Mouse (Mus musculus): ENCODE measurements around the gene Tap2.
A peak's percentile ranks its signal among the peaks of the same experiment; 100 is the strongest.

Gene Tap2

GRCm38 (mm10) chr17:34194723-34195122 is 8.6 kb upstream of the Tap2 start:
- DNase-seq (ENCODE audit: low read depth, low spot score), result no peak

GRCm38 (mm10) chr17:34196491-34196890 is 6.8 kb upstream of the Tap2 start:
- no peak for DNase-seq (ENCODE audit: low read depth, low spot score)

DNA sequence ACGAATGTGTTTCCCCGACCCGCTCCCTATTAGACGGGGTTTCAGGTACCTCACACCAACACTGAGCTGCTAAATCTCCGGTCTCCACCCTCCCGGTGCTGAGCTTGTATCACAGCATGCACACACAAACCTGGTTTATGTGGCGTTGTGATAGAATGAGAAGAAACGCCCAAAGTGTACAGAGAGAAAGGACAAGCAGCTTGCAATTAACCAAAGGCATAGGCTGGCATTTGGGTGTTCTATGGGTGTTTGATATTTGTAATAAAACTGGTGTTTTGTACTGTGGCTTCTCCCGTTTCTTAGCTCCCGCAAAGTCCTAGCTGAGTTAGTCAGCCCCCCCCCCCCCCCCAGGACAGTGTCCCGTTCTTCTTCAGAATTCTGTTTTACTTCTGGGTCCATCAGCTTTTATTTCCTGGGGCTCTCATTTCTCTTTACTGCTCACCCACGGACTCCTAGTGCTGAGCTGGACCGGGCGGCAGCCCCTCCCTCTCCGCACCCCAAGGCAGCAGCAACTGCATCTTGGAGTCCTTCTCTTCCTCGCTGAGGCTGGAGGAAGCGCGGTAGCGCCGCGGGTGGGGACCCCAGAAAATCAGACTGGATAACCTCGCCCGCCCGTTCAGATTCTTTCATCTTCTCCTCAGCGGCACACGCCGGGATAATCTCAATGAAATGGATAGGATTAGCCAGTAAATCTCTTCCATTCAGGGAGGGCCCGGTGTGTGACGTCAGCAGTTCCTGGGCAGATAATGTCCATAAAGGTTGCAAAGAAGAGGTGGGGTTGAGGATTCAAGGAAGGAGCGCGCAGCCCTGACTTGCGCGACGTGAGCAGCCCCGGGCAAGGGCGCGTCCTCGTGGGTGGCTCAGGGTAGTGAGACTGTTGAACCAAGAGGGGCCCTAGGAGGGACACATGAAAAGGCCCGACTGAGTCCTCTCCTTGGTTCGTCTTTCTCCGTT is 6.1 kb upstream of the Tap2 start, which contains the start of gene Psmb8:
TSS of gene Psmb8 (plus strand) at position 781 of the 954 bp plus-strand sequence.
- peak; percentile 57 for DNase-seq (ENCODE audit: low read depth, low spot score)

DNA sequence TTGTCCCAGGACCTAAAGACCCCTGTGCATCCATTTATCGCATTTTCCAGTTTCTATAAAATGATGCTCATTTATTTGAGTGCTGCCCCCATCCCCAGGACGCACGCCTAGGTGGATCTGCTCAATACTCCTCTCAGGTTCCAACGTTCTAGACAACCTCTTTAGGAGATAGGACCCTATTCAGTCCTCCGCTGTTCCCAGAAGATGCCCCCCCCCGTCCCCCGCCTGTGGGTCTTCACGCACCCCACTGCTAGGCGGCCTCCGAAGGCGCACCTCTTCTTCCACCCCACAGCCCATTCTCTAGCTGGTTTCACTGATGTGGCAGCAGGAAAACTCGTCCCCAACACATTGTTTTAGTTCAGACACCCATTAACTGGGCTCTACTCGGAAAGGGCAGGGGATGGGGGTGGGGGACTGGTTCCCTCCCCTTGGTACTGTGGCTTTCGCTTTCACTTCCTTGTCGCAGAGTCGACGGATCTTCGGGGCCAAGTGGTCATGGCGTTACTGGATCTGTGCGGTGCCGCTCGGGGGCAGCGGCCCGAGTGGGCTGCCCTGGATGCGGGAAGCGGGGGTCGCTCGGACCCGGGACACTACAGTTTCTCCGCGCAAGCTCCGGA is 5.3 kb upstream of the Tap2 start:
- DNase-seq (ENCODE audit: low read depth, low spot score), result no peak

DNA sequence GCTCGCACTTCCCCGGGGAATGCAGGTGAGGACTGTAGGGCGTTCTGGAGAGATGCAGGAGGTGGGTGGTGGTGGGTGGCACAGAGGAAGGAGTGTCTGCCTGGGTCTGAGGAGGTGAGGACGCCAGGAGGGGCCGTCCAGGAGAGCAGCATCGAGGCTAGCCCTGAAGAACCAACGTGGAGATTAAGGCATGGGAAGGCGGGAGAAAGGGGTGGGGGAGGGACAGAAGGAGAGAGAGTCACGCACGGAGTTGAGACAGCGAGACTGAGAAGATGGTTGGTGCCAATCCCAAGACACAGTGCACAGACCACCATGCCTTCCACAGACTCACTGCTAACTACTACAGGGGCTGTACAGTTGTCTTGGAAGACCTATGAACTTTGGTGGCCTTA is 4.8 kb upstream of the Tap2 start:
- no peak for DNase-seq (ENCODE audit: low read depth, low spot score)

GRCm38 (mm10) chr17:34199050-34199619 is 4.2 kb upstream of the Tap2 start:
- DNase-seq (ENCODE audit: low read depth, low spot score), result no peak

DNA sequence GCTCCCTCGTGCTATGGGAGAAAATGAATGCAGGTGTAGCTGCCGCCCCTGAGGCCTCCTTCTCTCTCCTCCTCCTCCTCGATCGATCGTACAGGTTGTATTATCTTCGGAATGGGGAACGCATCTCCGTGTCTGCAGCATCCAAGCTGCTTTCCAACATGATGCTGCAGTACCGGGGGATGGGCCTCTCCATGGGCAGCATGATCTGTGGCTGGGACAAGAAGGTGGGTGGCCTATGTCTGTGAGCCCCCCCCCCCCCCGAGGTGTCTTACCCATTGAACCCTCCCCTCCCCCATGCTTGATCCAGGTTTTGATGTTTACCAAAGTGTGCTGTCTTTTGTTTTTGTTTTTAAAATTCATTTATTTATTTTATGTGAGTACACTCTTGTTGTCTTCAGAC is 3.3 kb upstream of the Tap2 start:
- DNase-seq (ENCODE audit: low read depth, low spot score), result no peak

DNA sequence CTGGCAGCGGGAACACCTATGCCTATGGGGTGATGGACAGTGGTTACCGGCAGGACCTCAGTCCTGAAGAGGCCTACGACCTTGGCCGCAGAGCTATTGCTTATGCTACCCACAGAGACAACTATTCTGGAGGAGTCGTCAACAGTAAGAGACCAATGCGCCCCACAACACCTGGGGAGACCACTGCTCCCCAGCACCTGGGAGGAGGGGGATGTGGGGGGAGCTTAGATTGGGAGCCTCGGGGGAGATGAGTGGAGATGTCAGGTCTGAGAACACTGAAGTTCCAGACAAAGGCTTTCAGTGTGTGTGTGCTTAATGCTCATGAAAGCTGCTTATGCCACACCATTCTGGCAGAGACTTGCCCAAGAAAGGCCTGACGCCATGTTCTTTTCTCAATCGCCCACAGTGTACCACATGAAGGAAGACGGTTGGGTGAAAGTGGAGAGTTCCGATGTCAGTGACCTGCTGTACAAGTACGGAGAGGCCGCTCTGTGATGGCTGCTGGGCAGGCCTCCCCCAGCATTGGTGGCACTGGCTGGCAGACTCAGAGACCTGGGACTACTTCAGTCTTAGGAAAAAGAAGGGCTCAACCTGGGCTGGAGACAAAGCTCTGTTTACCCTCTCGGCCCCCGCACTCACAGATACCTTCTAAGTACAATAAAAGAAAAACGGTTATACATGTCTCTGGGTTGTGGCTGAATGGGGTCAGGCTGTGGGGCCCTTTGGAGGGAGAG is 2.4 kb upstream of the Tap2 start:
- no peak for DNase-seq (ENCODE audit: low read depth, low spot score)

- DNase-seq (ENCODE audit: low read depth, low spot score), result no peak
Measured at GRCm38 (mm10) chr17:34201506-34202055, 1.7 kb upstream of the Tap2 start.

DNA sequence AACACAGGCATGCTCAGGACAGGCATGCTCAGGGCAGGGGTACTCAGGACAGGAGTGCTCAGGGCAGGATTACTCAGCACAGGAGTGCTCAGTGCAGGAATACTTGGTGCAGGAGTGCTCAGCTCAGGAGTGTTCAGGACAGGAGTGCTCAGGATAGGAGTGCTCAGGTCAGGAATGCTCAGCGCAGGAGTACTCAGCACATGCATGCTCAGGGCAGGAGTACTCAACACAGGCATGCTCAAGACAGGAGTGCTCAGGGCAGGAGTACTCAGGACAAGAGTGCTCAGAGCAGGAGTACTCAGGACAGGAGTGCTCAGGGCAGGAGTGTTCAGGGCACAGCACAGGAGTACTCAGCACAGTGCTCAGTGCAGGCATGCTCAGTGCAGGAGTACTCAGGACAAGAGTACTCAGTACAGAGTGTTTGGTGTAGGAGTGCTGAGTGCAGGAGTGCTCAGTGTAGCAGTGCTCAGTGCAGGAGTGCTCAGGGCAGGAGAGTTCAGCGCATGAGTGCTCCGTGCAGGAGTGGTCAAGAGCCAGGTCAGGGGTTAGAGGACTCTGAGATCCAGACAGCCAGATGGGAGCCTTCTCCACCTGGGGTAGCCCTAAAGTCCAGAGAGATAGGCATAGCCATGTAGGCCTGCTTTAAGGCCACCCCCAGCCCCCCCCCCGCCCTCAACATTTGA is 426 bp upstream of the Tap2 start:
- no peak for DNase-seq (ENCODE audit: low read depth, low spot score)

GRCm38 (mm10) chr17:34204303-34205010 is 1.1 kb downstream of the Tap2 start:
- DNase-seq (ENCODE audit: low read depth, low spot score), result peak; percentile 65

DNA sequence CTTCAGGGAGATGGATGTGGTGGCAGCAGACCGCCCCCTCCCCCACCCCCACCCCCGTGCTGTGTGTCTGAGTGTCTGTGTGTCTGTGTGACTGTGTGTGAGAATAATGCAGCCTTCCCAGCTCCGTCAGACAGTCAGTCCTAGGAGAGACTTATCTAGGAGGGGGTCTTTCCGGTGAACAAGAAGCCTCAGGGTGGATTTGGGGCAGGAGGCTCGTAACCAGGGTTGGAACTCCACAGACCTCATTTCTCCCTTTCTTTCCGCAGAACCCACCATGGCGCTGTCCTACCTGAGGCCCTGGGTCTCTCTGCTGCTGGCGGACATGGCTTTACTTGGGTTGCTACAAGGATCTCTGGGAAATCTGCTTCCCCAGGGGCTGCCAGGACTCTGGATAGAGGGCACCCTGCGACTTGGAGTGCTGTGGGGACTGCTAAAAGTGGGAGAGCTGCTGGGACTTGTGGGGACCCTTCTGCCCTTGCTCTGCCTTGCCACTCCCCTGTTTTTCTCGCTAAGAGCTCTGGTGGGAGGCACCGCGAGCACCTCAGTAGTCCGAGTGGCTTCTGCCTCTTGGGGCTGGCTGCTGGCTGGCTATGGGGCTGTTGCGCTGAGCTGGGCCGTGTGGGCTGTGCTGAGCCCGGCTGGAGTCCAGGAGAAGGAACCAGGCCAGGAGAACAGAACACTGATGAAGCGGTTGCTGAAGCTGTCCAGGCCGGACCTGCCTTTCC is 1.9 kb downstream of the Tap2 start:
- DNase-seq (ENCODE audit: low read depth, low spot score), result no peak

GRCm38 (mm10) chr17:34205746-34206176 is 2.4 kb downstream of the Tap2 start:
- DNase-seq (ENCODE audit: low read depth, low spot score), result no peak

- DNase-seq (ENCODE audit: low read depth, low spot score), result no peak
Measured at GRCm38 (mm10) chr17:34206731-34207130, 3.4 kb downstream of the Tap2 start.

DNA sequence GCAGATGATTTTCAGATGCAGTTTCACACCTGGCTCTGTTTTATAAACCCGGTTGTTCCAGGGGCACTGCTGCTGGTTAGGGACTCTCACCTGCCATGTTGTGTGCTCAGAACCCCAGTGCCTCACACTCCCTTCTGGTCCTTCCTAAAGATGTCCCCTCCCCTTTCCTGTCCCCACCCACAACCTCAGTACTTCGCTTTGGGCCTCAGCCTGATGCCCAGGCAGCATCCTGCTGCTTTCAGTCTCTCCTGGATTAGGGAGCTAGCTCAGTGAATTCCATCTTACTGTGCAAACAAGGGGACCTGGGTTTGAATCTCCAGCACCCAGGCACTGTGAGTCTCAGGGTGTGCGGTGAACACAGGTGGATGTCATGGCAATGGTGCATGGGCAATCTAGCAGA is 4.1 kb downstream of the Tap2 start:
- DNase-seq (ENCODE audit: low read depth, low spot score), result no peak

- no peak for DNase-seq (ENCODE audit: low read depth, low spot score)
Measured at GRCm38 (mm10) chr17:34207866-34208265, 4.5 kb downstream of the Tap2 start.

- no peak for DNase-seq (ENCODE audit: low read depth, low spot score)
Measured at GRCm38 (mm10) chr17:34208421-34208820, 5.1 kb downstream of the Tap2 start.

- DNase-seq (ENCODE audit: low read depth, low spot score), result no peak
Measured at GRCm38 (mm10) chr17:34209680-34210079, 6.4 kb downstream of the Tap2 start.

GRCm38 (mm10) chr17:34210599-34210998 is 7.3 kb downstream of the Tap2 start:
- no peak for DNase-seq (ENCODE audit: low read depth, low spot score)
